Mouse (Mus musculus): ENCODE measurements around the gene Kif5c. TPM values are rescaled to one million over a fixed set of nuclear protein-coding genes. Genes with fewer than 3 reads are reported as not detected.

Kif5c gene
- polyA plus RNA-seq, 1 experiment from 2014 or later = 0.21 TPM

- Histone ChIP-seq H3K27me3 (replicated peaks) (no peaks in the 10 kb centered on the region), H3K9me3 (replicated peaks) (no peaks in the 10 kb centered on the region), H3K36me3 (no peaks in the 10 kb centered on the region), H3K9ac (no peak overlapping the region), H3K4me2 (no peak overlapping the region), H3K4me1 (no peaks in the 10 kb centered on the region), H3K4me3 (no peak overlapping the region), H3K27ac (no peak overlapping the region)
- no peak for ATAC-seq
- WGBS (ENCODE audit: insufficient replicate concordance) = 58% methylated on average over 3 of the region's 3 CpGs
Measured at GRCm38 (mm10) chr2:49655874-49656195, 36.7 kb downstream of the Kif5c start.

GRCm38 (mm10) chr2:49656988-49657387 lies 37.9 kb downstream of the Kif5c start:
- Histone ChIP-seq H3K9ac (no peak overlapping the region), H3K9me3 (replicated peaks) (no peaks in the 10 kb centered on the region), H3K27me3 (replicated peaks) (no peaks in the 10 kb centered on the region), H3K4me3 (no peak overlapping the region), H3K4me1 (no peaks in the 10 kb centered on the region), H3K4me2 (no peak overlapping the region), H3K36me3 (no peaks in the 10 kb centered on the region), H3K27ac (no peak overlapping the region)
- 58% methylated on average over 2 of the region's 2 CpGs for WGBS (ENCODE audit: insufficient replicate concordance)
- no peak for ATAC-seq

GRCm38 (mm10) chr2:49657666-49658065 lies 38.6 kb downstream of the Kif5c start:
- H3K4me2 ChIP-seq = no peak overlapping the region
- H3K27ac ChIP-seq = no peak overlapping the region
- no peak overlapping the region for H3K9ac ChIP-seq
- H3K4me1 ChIP-seq = no peaks in the 10 kb centered on the region
- no peak overlapping the region for H3K4me3 ChIP-seq
- 59% methylated on average over 3 of the region's 3 CpGs for WGBS (ENCODE audit: insufficient replicate concordance)
- no peak for ATAC-seq
- no peaks in the 10 kb centered on the region for H3K9me3 ChIP-seq (replicated peaks)
- H3K36me3 ChIP-seq = no peaks in the 10 kb centered on the region
- H3K27me3 ChIP-seq (replicated peaks) = no peaks in the 10 kb centered on the region

GRCm38 (mm10) chr2:49658988-49659387 lies 39.9 kb downstream of the Kif5c start:
- WGBS (ENCODE audit: insufficient replicate concordance) = 72% methylated on average over 4 of the region's 4 CpGs
- no peak overlapping the region for H3K4me2 ChIP-seq
- H3K9ac ChIP-seq = no peak overlapping the region

GRCm38 (mm10) chr2:49659964-49660363 lies 40.9 kb downstream of the Kif5c start:
- Histone ChIP-seq H3K9ac (no peak overlapping the region), H3K9me3 (replicated peaks) (no peaks in the 10 kb centered on the region), H3K4me2 (no peak overlapping the region), H3K4me3 (no peak overlapping the region), H3K36me3 (no peaks in the 10 kb centered on the region), H3K4me1 (no peaks in the 10 kb centered on the region), H3K27ac (no peak overlapping the region), H3K27me3 (replicated peaks) (no peaks in the 10 kb centered on the region)
- 49% methylated on average over 8 of the region's 8 CpGs for WGBS (ENCODE audit: insufficient replicate concordance)
- ATAC-seq = no peak

More at GRCm38 (mm10) chr2:49658988-49659387, 39.9 kb downstream of the Kif5c start:
- no peak for ATAC-seq
- H3K4me1 ChIP-seq = no peaks in the 10 kb centered on the region
- H3K36me3 ChIP-seq = no peaks in the 10 kb centered on the region
- no peaks in the 10 kb centered on the region for H3K9me3 ChIP-seq (replicated peaks)
- H3K4me3 ChIP-seq = no peak overlapping the region
- H3K27me3 ChIP-seq (replicated peaks) = no peaks in the 10 kb centered on the region
- no peak overlapping the region for H3K27ac ChIP-seq

GRCm38 (mm10) chr2:49660375-49660923 lies 41.4 kb downstream of the Kif5c start:
- H3K4me1 ChIP-seq = no peaks in the 10 kb centered on the region
- H3K27ac ChIP-seq = no peak overlapping the region
- H3K27me3 ChIP-seq (replicated peaks) = no peaks in the 10 kb centered on the region
- 78% methylated on average over 12 of the region's 12 CpGs for WGBS (ENCODE audit: insufficient replicate concordance)
- H3K4me3 ChIP-seq = no peak overlapping the region
- no peaks in the 10 kb centered on the region for H3K36me3 ChIP-seq
- no peaks in the 10 kb centered on the region for H3K9me3 ChIP-seq (replicated peaks)
- H3K9ac ChIP-seq = no peak overlapping the region
- no peak overlapping the region for H3K4me2 ChIP-seq
- ATAC-seq = no peak

- Histone ChIP-seq H3K27ac (no peak overlapping the region), H3K36me3 (no peaks in the 10 kb centered on the region), H3K27me3 (replicated peaks) (no peaks in the 10 kb centered on the region), H3K4me2 (no peak overlapping the region), H3K4me1 (no peaks in the 10 kb centered on the region), H3K9ac (no peak overlapping the region), H3K9me3 (replicated peaks) (no peaks in the 10 kb centered on the region), H3K4me3 (no peak overlapping the region)
- no peak for ATAC-seq
Measured at GRCm38 (mm10) chr2:49661348-49661747, 42.2 kb downstream of the Kif5c start.

- H3K4me3 ChIP-seq = no peak overlapping the region
- H3K9me3 ChIP-seq (replicated peaks) = no peaks in the 10 kb centered on the region
- H3K4me2 ChIP-seq = no peak overlapping the region
- H3K4me1 ChIP-seq = no peaks in the 10 kb centered on the region
- H3K27me3 ChIP-seq (replicated peaks) = no peaks in the 10 kb centered on the region
- no peak for ATAC-seq
- H3K9ac ChIP-seq = no peak overlapping the region
- no peak overlapping the region for H3K27ac ChIP-seq
- 71% methylated on average over 3 of the region's 3 CpGs for WGBS (ENCODE audit: insufficient replicate concordance)
- no peaks in the 10 kb centered on the region for H3K36me3 ChIP-seq
Measured at GRCm38 (mm10) chr2:49661872-49662271, 42.8 kb downstream of the Kif5c start.

- Histone ChIP-seq H3K36me3 (no peaks in the 10 kb centered on the region), H3K27ac (no peak overlapping the region), H3K4me3 (no peak overlapping the region), H3K4me1 (no peaks in the 10 kb centered on the region), H3K9me3 (replicated peaks) (no peaks in the 10 kb centered on the region), H3K9ac (no peak overlapping the region), H3K4me2 (no peak overlapping the region), H3K27me3 (replicated peaks) (no peaks in the 10 kb centered on the region)
- no peak for ATAC-seq
- WGBS (ENCODE audit: insufficient replicate concordance) = 71% methylated on average over 12 of the region's 12 CpGs
Measured at GRCm38 (mm10) chr2:49671753-49672500, 52.8 kb downstream of the Kif5c start.

GRCm38 (mm10) chr2:49672501-49672874 lies 53.4 kb downstream of the Kif5c start:
- Histone ChIP-seq H3K36me3 (no peaks in the 10 kb centered on the region), H3K4me3 (no peak overlapping the region), H3K27me3 (replicated peaks) (no peaks in the 10 kb centered on the region), H3K4me2 (no peak overlapping the region), H3K4me1 (no peaks in the 10 kb centered on the region), H3K9me3 (replicated peaks) (no peaks in the 10 kb centered on the region), H3K27ac (no peak overlapping the region), H3K9ac (no peak overlapping the region)
- 66% methylated on average over 7 of the region's 7 CpGs for WGBS (ENCODE audit: insufficient replicate concordance)
- ATAC-seq = no peak

- H3K4me1 ChIP-seq = no peaks in the 10 kb centered on the region
- WGBS (ENCODE audit: insufficient replicate concordance) = 78% methylated on average over 12 of the region's 12 CpGs
- no peaks in the 10 kb centered on the region for H3K9me3 ChIP-seq (replicated peaks)
- no peak overlapping the region for H3K4me3 ChIP-seq
- no peak overlapping the region for H3K4me2 ChIP-seq
- no peak for ATAC-seq
- H3K9ac ChIP-seq = no peak overlapping the region
- H3K27ac ChIP-seq = no peak overlapping the region
- no peaks in the 10 kb centered on the region for H3K36me3 ChIP-seq
- H3K27me3 ChIP-seq (replicated peaks) = no peaks in the 10 kb centered on the region
Measured at GRCm38 (mm10) chr2:49676020-49676419, 56.9 kb downstream of the Kif5c start.

GRCm38 (mm10) chr2:49678386-49678785 lies 59.3 kb downstream of the Kif5c start:
- Histone ChIP-seq H3K9me3 (replicated peaks) (no peaks in the 10 kb centered on the region), H3K4me2 (no peak overlapping the region), H3K27ac (no peak overlapping the region), H3K27me3 (replicated peaks) (no peaks in the 10 kb centered on the region), H3K36me3 (no peaks in the 10 kb centered on the region), H3K4me3 (no peak overlapping the region), H3K4me1 (no peaks in the 10 kb centered on the region), H3K9ac (no peak overlapping the region)
- 70% methylated on average over 7 of the region's 7 CpGs for WGBS (ENCODE audit: insufficient replicate concordance)
- ATAC-seq = no peak
